29 mouse cellular contexts compared by ENCODE assay signal in genomic region chr3:38843000-38843538, GRCm38 (mm10). TPM values are rescaled to one million over a fixed set of nuclear protein-coding genes. Genes with fewer than 3 reads are reported as not detected.
DNase-seq lines count a peak whose midpoint lies in the region; ATAC-seq and TF ChIP-seq lines count a peak whose summit lies in the region.
"Had no signal": no experiment of that assay in that cellular context is flagged by ENCODE, and none has a peak within 500 bp of the region (broad histone marks: within the 10 kb centered on the region; RNA-seq: fewer than 3 reads in every experiment).

No protein-coding gene starts in this region.

- TF ChIP-seq POLR2A in lung, adult 2 months (IDR thresholded peaks at IDR 0.05; ENCODE audit: borderline replicate concordance, extremely low read depth, low read depth, low read length), result no peak

- peak; percentile 50; the same call in 1 of the 2 replicates for ATAC-seq in embryonic facial prominence, embryonic 14.5 days (ENCODE audit: low read depth)
- ATAC-seq in midbrain, embryonic 14.5 days (ENCODE audit: low FRiP score, low TSS enrichment), result no peak
- ATAC-seq in hindbrain, postnatal 0 days, result peak; percentile 40; the same call in 1 of the 2 replicates
- ATAC-seq: forebrain, postnatal 0 days; Patski had no signal

- H3K36me3 ChIP-seq in embryonic facial prominence, embryonic 14.5 days (ENCODE audit: control insufficient read depth, insufficient read depth, low read length), result no peaks in the 10 kb centered on the region
- H3K36me3 ChIP-seq in embryonic facial prominence, embryonic 10.5 days (replicated peaks), result no peaks in the 10 kb centered on the region
- H3K36me3 ChIP-seq in midbrain, embryonic 10.5 days, result no peaks in the 10 kb centered on the region
- H3K36me3 ChIP-seq in midbrain, embryonic 14.5 days (ENCODE audit: control insufficient read depth, insufficient read depth, low read length), result no peaks in the 10 kb centered on the region
- H3K36me3 ChIP-seq in hindbrain, postnatal 0 days (ENCODE audit: insufficient read depth, low read length), result no peaks in the 10 kb centered on the region
- H3K36me3 ChIP-seq: embryonic facial prominence, embryonic 12.5 days; G1E; heart, embryonic 13.5 days; kidney, embryonic 15.5 days; limb, embryonic 12.5 days; liver, embryonic 15.5 days; lung, embryonic 15.5 days had no signal

- peaks cover 12% of the 10 kb centered on the region; the same call in 1 of the 2 replicates for H3K4me1 ChIP-seq in embryonic facial prominence, embryonic 14.5 days (ENCODE audit: control insufficient read depth, insufficient read depth, low read length)
- H3K4me1 ChIP-seq in embryonic facial prominence, embryonic 10.5 days, result peaks cover 23% of the 10 kb centered on the region
- H3K4me1 ChIP-seq in midbrain, embryonic 10.5 days, result peaks cover 23% of the 10 kb centered on the region
- peaks cover 5% of the 10 kb centered on the region; the same call in 1 of the 2 replicates for H3K4me1 ChIP-seq in midbrain, embryonic 14.5 days (ENCODE audit: control insufficient read depth, insufficient read depth, low read length)
- no peaks in the 10 kb centered on the region for H3K4me1 ChIP-seq in hindbrain, postnatal 0 days (ENCODE audit: insufficient read depth, low read length)
- no peaks in the 10 kb centered on the region for H3K4me1 ChIP-seq in lung, adult 2 months (ENCODE audit: control insufficient read depth, insufficient read depth, low read length)
- H3K4me1 ChIP-seq: kidney, embryonic 15.5 days; liver, embryonic 15.5 days; megakaryocyte, embryonic 14.5 days had no signal

- H3K9ac ChIP-seq in embryonic facial prominence, embryonic 14.5 days (ENCODE audit: low read depth, low read length), result no peak overlapping the region
- no peak overlapping the region for H3K9ac ChIP-seq in midbrain, embryonic 14.5 days (replicated peaks; ENCODE audit: low read length)
- no peak overlapping the region for H3K9ac ChIP-seq in hindbrain, postnatal 0 days (replicated peaks; ENCODE audit: low read length)
- H3K9ac ChIP-seq: embryonic facial prominence, embryonic 12.5 days; forebrain, postnatal 0 days; heart, embryonic 13.5 days; kidney, embryonic 15.5 days; limb, embryonic 12.5 days; liver, embryonic 15.5 days; lung, embryonic 15.5 days had no signal

- no peak overlapping the region for H3K27ac ChIP-seq in embryonic facial prominence, embryonic 14.5 days (replicated peaks; ENCODE audit: low read depth, low read length)
- no peak overlapping the region for H3K27ac ChIP-seq in embryonic facial prominence, embryonic 10.5 days (replicated peaks)
- peak overlapping the region; percentile 59; the same call in 1 of the 2 replicates for H3K27ac ChIP-seq in midbrain, embryonic 10.5 days (replicated peaks)
- H3K27ac ChIP-seq in midbrain, embryonic 14.5 days (replicated peaks; ENCODE audit: low read depth, low read length), result no peak overlapping the region
- H3K27ac ChIP-seq in hindbrain, postnatal 0 days, result no peak overlapping the region
- H3K27ac ChIP-seq: embryonic facial prominence, embryonic 12.5 days; heart, embryonic 13.5 days; kidney, embryonic 15.5 days; left cerebral cortex, adult 2 months; limb, embryonic 12.5 days; liver, embryonic 15.5 days; lung, embryonic 15.5 days had no signal

- no peaks in the 10 kb centered on the region for H3K27me3 ChIP-seq in embryonic facial prominence, embryonic 14.5 days (replicated peaks; ENCODE audit: control insufficient read depth, insufficient read depth, low read length)
- no peaks in the 10 kb centered on the region for H3K27me3 ChIP-seq in embryonic facial prominence, embryonic 10.5 days (replicated peaks; ENCODE audit: low read depth, poor library complexity, severe bottlenecking)
- H3K27me3 ChIP-seq in midbrain, embryonic 10.5 days (ENCODE audit: low read depth, poor library complexity, severe bottlenecking), result no peaks in the 10 kb centered on the region
- no peaks in the 10 kb centered on the region for H3K27me3 ChIP-seq in midbrain, embryonic 14.5 days (ENCODE audit: control insufficient read depth, insufficient read depth, low read length)
- no peaks in the 10 kb centered on the region for H3K27me3 ChIP-seq in hindbrain, postnatal 0 days (ENCODE audit: insufficient read depth, low read length)
- H3K27me3 ChIP-seq: embryonic facial prominence, embryonic 12.5 days; heart, embryonic 13.5 days; kidney, embryonic 15.5 days; limb, embryonic 12.5 days; liver, embryonic 15.5 days; lung, embryonic 15.5 days; megakaryocyte, embryonic 14.5 days; Patski had no signal

- no peak overlapping the region for H3K4me2 ChIP-seq in embryonic facial prominence, embryonic 14.5 days (ENCODE audit: low read depth, low read length)
- H3K4me2 ChIP-seq in midbrain, embryonic 14.5 days (ENCODE audit: low read length), result no peak overlapping the region
- no peak overlapping the region for H3K4me2 ChIP-seq in hindbrain, postnatal 0 days (ENCODE audit: low read depth, low read length)
- H3K4me2 ChIP-seq: embryonic facial prominence, embryonic 12.5 days; heart, embryonic 13.5 days; kidney, embryonic 15.5 days; limb, embryonic 12.5 days; liver, embryonic 15.5 days; lung, embryonic 15.5 days had no signal

- peak; percentile 43 for DNase-seq in embryonic facial prominence, embryonic 14.5 days (ENCODE audit: low spot score)
- DNase-seq in embryonic facial prominence, embryonic 10.5 days (ENCODE audit: low spot score), result no peak
- DNase-seq in midbrain, embryonic 10.5 days (ENCODE audit: low spot score), result no peak
- DNase-seq in midbrain, embryonic 14.5 days, result no peak
- DNase-seq in Muller cell, postnatal 12 days (ENCODE audit: inconsistent ontology term), result peak; percentile 86
- DNase-seq in hindbrain, postnatal 0 days (ENCODE audit: low spot score), result no peak
- DNase-seq in right cerebral cortex, postnatal 10 days (ENCODE audit: low spot score in 2 of 2), result no peak
- DNase-seq in lung, adult 2 months, result no peak
- DNase-seq: adrenal gland, postnatal 14 days; cerebellum, adult 11-12 months; cerebellum, adult 9-11 months; forebrain, postnatal 0 days; gastrocnemius, postnatal 10 days; heart, postnatal 10 days; kidney, adult 18-20 months; kidney, postnatal 25 days; lung, postnatal 4 days; spleen, adult 18-20 months; thymus, postnatal 14 days had no signal

- H3K4me3 ChIP-seq in embryonic facial prominence, embryonic 14.5 days (ENCODE audit: low read depth, low read length), result no peak overlapping the region
- H3K4me3 ChIP-seq in embryonic facial prominence, embryonic 10.5 days, result no peak overlapping the region
- no peak overlapping the region for H3K4me3 ChIP-seq in midbrain, embryonic 10.5 days
- no peak overlapping the region for H3K4me3 ChIP-seq in midbrain, embryonic 14.5 days (replicated peaks; ENCODE audit: low read depth, low read length)
- no peak overlapping the region for H3K4me3 ChIP-seq in hindbrain, postnatal 0 days (ENCODE audit: low read length)
- no peak overlapping the region for H3K4me3 ChIP-seq in lung, adult 2 months (replicated peaks; ENCODE audit: extremely low read depth, low read depth, low read length)
- H3K4me3 ChIP-seq: embryonic facial prominence, embryonic 12.5 days; heart, embryonic 13.5 days; kidney, embryonic 15.5 days; left cerebral cortex, adult 2 months; limb, embryonic 12.5 days; liver, embryonic 15.5 days; lung, embryonic 15.5 days; megakaryocyte, embryonic 14.5 days had no signal

- H3K9me3 ChIP-seq in embryonic facial prominence, embryonic 14.5 days (ENCODE audit: control insufficient read depth, low read length), result no peaks in the 10 kb centered on the region
- H3K9me3 ChIP-seq in embryonic facial prominence, embryonic 10.5 days, result peaks cover 5% of the 10 kb centered on the region; the same call in 1 of the 2 replicates
- peaks cover 5% of the 10 kb centered on the region; the same call in 1 of the 2 replicates for H3K9me3 ChIP-seq in midbrain, embryonic 10.5 days (replicated peaks)
- H3K9me3 ChIP-seq in midbrain, embryonic 14.5 days (ENCODE audit: control insufficient read depth, low read length), result no peaks in the 10 kb centered on the region
- no peaks in the 10 kb centered on the region; the same call in 1 of the 2 replicates for H3K9me3 ChIP-seq in hindbrain, postnatal 0 days (ENCODE audit: low read length)
- H3K9me3 ChIP-seq: heart, embryonic 13.5 days; liver, embryonic 15.5 days; lung, embryonic 15.5 days had no signal

- WGBS in embryonic facial prominence, embryonic 14.5 days, result 69% methylated on average over 7 of the region's 7 CpGs
- 56% methylated on average over 7 of the region's 7 CpGs for WGBS in embryonic facial prominence, embryonic 10.5 days
- WGBS in midbrain, embryonic 10.5 days, result 51% methylated on average over 7 of the region's 7 CpGs
- WGBS in midbrain, embryonic 14.5 days, result 45% methylated on average over 7 of the region's 7 CpGs
- WGBS in hindbrain, postnatal 0 days, result 47% methylated on average over 7 of the region's 7 CpGs
- WGBS in lung, adult 2 months, result 95% methylated on average over 7 of the region's 7 CpGs

- no peak for TF ChIP-seq CTCF in hindbrain, postnatal 0 days (IDR thresholded peaks at IDR 0.05; ENCODE audit: low read depth)
- no peak for TF ChIP-seq CTCF in lung, adult 2 months (IDR thresholded peaks at IDR 0.05; ENCODE audit: insufficient read depth, low read length)

RNA-seq across cellular contexts. Expression of gene Fat4, which starts 43.7 kb away (rescaled TPM):
- polyA plus RNA-seq in embryonic facial prominence, embryonic 14.5 days (2014; fragmentation: Nextera tagmentation; extraction: Ambion mirVana), result 16.6 and 17.7 TPM in 2 replicates
- polyA plus RNA-seq in embryonic facial prominence, embryonic 10.5 days (2016; fragmentation: Nextera tagmentation; extraction: Ambion mirVana), result 7.1 and 7.6 TPM in 2 replicates
- polyA plus RNA-seq in midbrain, embryonic 10.5 days (2016; fragmentation: Nextera tagmentation; extraction: Ambion mirVana), result 5.1 and 6.6 TPM in 2 replicates
- 13.4 and 14.6 TPM in 2 replicates for polyA plus RNA-seq in midbrain, embryonic 14.5 days (2014; fragmentation: Nextera tagmentation; extraction: Ambion mirVana)
- total RNA-seq in hindbrain, postnatal 0 days (2014; rRNA removed), result 66.0 and 75.0 TPM in 2 replicates
- 4.1 and 4.2 TPM in 2 replicates for polyA plus RNA-seq in hindbrain, postnatal 0 days (2015; fragmentation: Nextera tagmentation; extraction: Ambion mirVana)
- polyA plus RNA-seq in lung, adult 2 months (2012; rRNA removed), result 4.2 and 5.3 TPM in 2 replicates
- polyA plus RNA-seq: G1E had no signal

Comparison
In these comparisons a context has a peak if more than half of its experiments do, and no peak if none do; other contexts are left out.
1. DNase-seq: peak in embryonic facial prominence, embryonic 14.5 days (single experiment) and Muller cell, postnatal 12 days (single experiment); none in embryonic facial prominence, embryonic 10.5 days (single experiment), midbrain, embryonic 10.5 days (single experiment), midbrain, embryonic 14.5 days (single experiment), hindbrain, postnatal 0 days (single experiment), right cerebral cortex, postnatal 10 days (0 of 2) and lung, adult 2 months (single experiment).